Mouse (Mus musculus): Measurements from ENCODE around the gene 4930402H24Rik.

- TF ChIP-seq CTCF (IDR thresholded peaks at IDR 0.05; ENCODE audit: extremely low read depth, insufficient read depth, insufficient read length, insufficient replicate concordance) (no peak), POLR2A (IDR thresholded peaks at IDR 0.05; ENCODE audit: low read depth, low read length) (no peak)
Measured at GRCm38 (mm10) chr2:130917686-130918085, 11.5 kb upstream of the 4930402H24Rik start.

Measured in spleen, adult 2 months (tissue).